Mouse (Mus musculus): ENCODE data around the gene Plscr1. TPM values are rescaled to one million over a fixed set of nuclear protein-coding genes. Genes with fewer than 3 reads are reported as not detected.
A peak's percentile ranks its signal among the peaks of the same experiment; 100 is the strongest.

The Plscr1 gene
- polyA plus RNA-seq (2015; fragmentation: Nextera tagmentation; extraction: Ambion mirVana), result 8.6 and 8.9 TPM in 2 replicates

- Histone ChIP-seq H3K4me1 (peaks cover 16% of the 10 kb centered on the region), H3K27ac (peak within 1 kb of the TSS; percentile 67), H3K27me3 (replicated peaks) (no peaks in the 10 kb centered on the region), H3K4me2 (peak within 1 kb of the TSS; percentile 89), H3K36me3 (replicated peaks) (no peaks in the 10 kb centered on the region), H3K4me3 (peak within 1 kb of the TSS; percentile 69), H3K9me3 (no peaks in the 10 kb centered on the region), H3K9ac (peak within 1 kb of the TSS; percentile 73)
- ATAC-seq (replicated peaks), result no peak
- WGBS, result 40% methylated on average over 7 of the region's 7 CpGs
Observed at GRCm38 (mm10) chr9:92249447-92249852, at the start of gene Plscr1. Plscr1 (plus strand) TSS chr9:92249750.

GRCm38 (mm10) chr9:92204397-92204796 is 45.2 kb upstream of the Plscr1 start:
- H3K4me1 ChIP-seq, result no peaks in the 10 kb centered on the region
- no peak overlapping the region for H3K4me3 ChIP-seq
- no peaks in the 10 kb centered on the region for H3K9me3 ChIP-seq
- no peaks in the 10 kb centered on the region for H3K36me3 ChIP-seq (replicated peaks)
- H3K27me3 ChIP-seq (replicated peaks), result no peaks in the 10 kb centered on the region
- H3K9ac ChIP-seq, result no peak overlapping the region
- H3K4me2 ChIP-seq, result no peak overlapping the region
- ATAC-seq (replicated peaks), result no peak
- WGBS, result 78% methylated on average over 2 of the region's 2 CpGs
- H3K27ac ChIP-seq, result no peak overlapping the region

GRCm38 (mm10) chr9:92207307-92207706 is 42.2 kb upstream of the Plscr1 start:
- H3K27me3 ChIP-seq (replicated peaks), result no peaks in the 10 kb centered on the region
- peak; percentile 74; the same call in 1 of the 2 replicates for ATAC-seq (replicated peaks)
- H3K36me3 ChIP-seq (replicated peaks), result no peaks in the 10 kb centered on the region
- H3K4me3 ChIP-seq, result no peak overlapping the region
- no peak overlapping the region for H3K9ac ChIP-seq
- H3K27ac ChIP-seq, result no peak overlapping the region
- 0 out of 2 replicates have a peak, but pooled peaks cover 4% of the 10 kb centered on the region for H3K4me1 ChIP-seq
- no peaks in the 10 kb centered on the region for H3K9me3 ChIP-seq
- WGBS, result 38% methylated on average over 4 of the region's 4 CpGs
- no peak overlapping the region for H3K4me2 ChIP-seq

- WGBS, result 71% methylated on average over 8 of the region's 8 CpGs
- Histone ChIP-seq H3K4me1 (0 out of 2 replicates have a peak, but pooled peaks cover 4% of the 10 kb centered on the region), H3K27me3 (replicated peaks) (no peaks in the 10 kb centered on the region), H3K4me3 (no peak overlapping the region), H3K27ac (no peak overlapping the region), H3K4me2 (no peak overlapping the region), H3K9me3 (no peaks in the 10 kb centered on the region), H3K36me3 (replicated peaks) (no peaks in the 10 kb centered on the region), H3K9ac (no peak overlapping the region)
- no peak for ATAC-seq (replicated peaks)
Observed at GRCm38 (mm10) chr9:92207757-92208156, 41.8 kb upstream of the Plscr1 start.

GRCm38 (mm10) chr9:92209850-92210249 is 39.7 kb upstream of the Plscr1 start:
- no peaks in the 10 kb centered on the region for H3K27me3 ChIP-seq (replicated peaks)
- no peak overlapping the region for H3K4me3 ChIP-seq
- 53% methylated on average over 3 of the region's 3 CpGs for WGBS
- no peak overlapping the region for H3K27ac ChIP-seq
- no peaks in the 10 kb centered on the region for H3K36me3 ChIP-seq (replicated peaks)
- no peak overlapping the region for H3K9ac ChIP-seq
- peak; percentile 68; the same call in 1 of the 2 replicates for ATAC-seq (replicated peaks)
- no peaks in the 10 kb centered on the region for H3K9me3 ChIP-seq
- H3K4me1 ChIP-seq, result 0 out of 2 replicates have a peak, but pooled peaks cover 4% of the 10 kb centered on the region
- H3K4me2 ChIP-seq, result no peak overlapping the region

GRCm38 (mm10) chr9:92210386-92210967 is 39.1 kb upstream of the Plscr1 start:
- Histone ChIP-seq H3K27me3 (replicated peaks) (no peaks in the 10 kb centered on the region), H3K4me3 (no peak overlapping the region), H3K9me3 (no peaks in the 10 kb centered on the region), H3K36me3 (replicated peaks) (no peaks in the 10 kb centered on the region), H3K4me2 (no peak overlapping the region), H3K9ac (no peak overlapping the region), H3K27ac (peak overlapping the region; percentile 50; the same call in 1 of the 2 replicates), H3K4me1 (0 out of 2 replicates have a peak, but pooled peaks cover 4% of the 10 kb centered on the region)
- WGBS, result 66% methylated on average over 7 of the region's 7 CpGs
- ATAC-seq (replicated peaks), result peak; percentile 73

GRCm38 (mm10) chr9:92211048-92211447 is 38.5 kb upstream of the Plscr1 start:
- 0 out of 2 replicates have a peak, but pooled peaks cover 4% of the 10 kb centered on the region for H3K4me1 ChIP-seq
- no peak for ATAC-seq (replicated peaks)
- H3K27me3 ChIP-seq (replicated peaks), result no peaks in the 10 kb centered on the region
- H3K27ac ChIP-seq, result no peak overlapping the region
- H3K4me2 ChIP-seq, result no peak overlapping the region
- H3K9ac ChIP-seq, result no peak overlapping the region
- H3K9me3 ChIP-seq, result no peaks in the 10 kb centered on the region
- 71% methylated on average over 3 of the region's 3 CpGs for WGBS
- no peaks in the 10 kb centered on the region for H3K36me3 ChIP-seq (replicated peaks)
- H3K4me3 ChIP-seq, result no peak overlapping the region

GRCm38 (mm10) chr9:92217484-92217883 is 32.1 kb upstream of the Plscr1 start:
- Histone ChIP-seq H3K4me3 (no peak overlapping the region), H3K9me3 (no peaks in the 10 kb centered on the region), H3K4me2 (no peak overlapping the region), H3K4me1 (no peaks in the 10 kb centered on the region), H3K9ac (no peak overlapping the region), H3K27ac (no peak overlapping the region), H3K36me3 (replicated peaks) (no peaks in the 10 kb centered on the region), H3K27me3 (replicated peaks) (no peaks in the 10 kb centered on the region)
- ATAC-seq (replicated peaks), result 0 out of 2 replicates have a peak, but pooled peaks have one; percentile 54
- 59% methylated on average over 4 of the region's 4 CpGs for WGBS

GRCm38 (mm10) chr9:92217896-92218295 is 31.7 kb upstream of the Plscr1 start:
- Histone ChIP-seq H3K4me3 (no peak overlapping the region), H3K4me1 (no peaks in the 10 kb centered on the region), H3K36me3 (replicated peaks) (no peaks in the 10 kb centered on the region), H3K27me3 (replicated peaks) (no peaks in the 10 kb centered on the region), H3K4me2 (no peak overlapping the region), H3K9me3 (no peaks in the 10 kb centered on the region), H3K27ac (no peak overlapping the region; the same call in 1 of the 2 replicates), H3K9ac (no peak overlapping the region)
- ATAC-seq (replicated peaks), result 0 out of 2 replicates have a peak, but pooled peaks have one; percentile 37
- WGBS, result 84% methylated on average over 2 of the region's 2 CpGs

GRCm38 (mm10) chr9:92220151-92220550 is 29.4 kb upstream of the Plscr1 start:
- Histone ChIP-seq H3K36me3 (replicated peaks) (no peaks in the 10 kb centered on the region), H3K27ac (no peak overlapping the region), H3K9ac (no peak overlapping the region), H3K27me3 (replicated peaks) (no peaks in the 10 kb centered on the region), H3K4me3 (no peak overlapping the region), H3K4me2 (no peak overlapping the region), H3K9me3 (no peaks in the 10 kb centered on the region), H3K4me1 (no peaks in the 10 kb centered on the region)
- no peak for ATAC-seq (replicated peaks)
- 90% methylated on average over 3 of the region's 3 CpGs for WGBS

GRCm38 (mm10) chr9:92221480-92221879 is 28.1 kb upstream of the Plscr1 start:
- no peak overlapping the region for H3K4me3 ChIP-seq
- H3K4me1 ChIP-seq, result no peaks in the 10 kb centered on the region
- H3K4me2 ChIP-seq, result no peak overlapping the region
- no peaks in the 10 kb centered on the region for H3K36me3 ChIP-seq (replicated peaks)
- H3K27me3 ChIP-seq (replicated peaks), result no peaks in the 10 kb centered on the region
- no peaks in the 10 kb centered on the region for H3K9me3 ChIP-seq
- no peak overlapping the region for H3K27ac ChIP-seq
- no peak for ATAC-seq (replicated peaks)
- no peak overlapping the region for H3K9ac ChIP-seq

GRCm38 (mm10) chr9:92224598-92225231 is 24.8 kb upstream of the Plscr1 start:
- Histone ChIP-seq H3K27me3 (replicated peaks) (no peaks in the 10 kb centered on the region), H3K9me3 (no peaks in the 10 kb centered on the region), H3K9ac (no peak overlapping the region), H3K4me3 (no peak overlapping the region), H3K4me2 (no peak overlapping the region), H3K4me1 (no peaks in the 10 kb centered on the region), H3K27ac (no peak overlapping the region), H3K36me3 (replicated peaks) (no peaks in the 10 kb centered on the region)
- 96% methylated on average over 1 of the region's 1 CpGs for WGBS
- no peak for ATAC-seq (replicated peaks)
